Mouse (Mus musculus): ENCODE results near the gene Oaz1.

Gene Oaz1

DNA sequence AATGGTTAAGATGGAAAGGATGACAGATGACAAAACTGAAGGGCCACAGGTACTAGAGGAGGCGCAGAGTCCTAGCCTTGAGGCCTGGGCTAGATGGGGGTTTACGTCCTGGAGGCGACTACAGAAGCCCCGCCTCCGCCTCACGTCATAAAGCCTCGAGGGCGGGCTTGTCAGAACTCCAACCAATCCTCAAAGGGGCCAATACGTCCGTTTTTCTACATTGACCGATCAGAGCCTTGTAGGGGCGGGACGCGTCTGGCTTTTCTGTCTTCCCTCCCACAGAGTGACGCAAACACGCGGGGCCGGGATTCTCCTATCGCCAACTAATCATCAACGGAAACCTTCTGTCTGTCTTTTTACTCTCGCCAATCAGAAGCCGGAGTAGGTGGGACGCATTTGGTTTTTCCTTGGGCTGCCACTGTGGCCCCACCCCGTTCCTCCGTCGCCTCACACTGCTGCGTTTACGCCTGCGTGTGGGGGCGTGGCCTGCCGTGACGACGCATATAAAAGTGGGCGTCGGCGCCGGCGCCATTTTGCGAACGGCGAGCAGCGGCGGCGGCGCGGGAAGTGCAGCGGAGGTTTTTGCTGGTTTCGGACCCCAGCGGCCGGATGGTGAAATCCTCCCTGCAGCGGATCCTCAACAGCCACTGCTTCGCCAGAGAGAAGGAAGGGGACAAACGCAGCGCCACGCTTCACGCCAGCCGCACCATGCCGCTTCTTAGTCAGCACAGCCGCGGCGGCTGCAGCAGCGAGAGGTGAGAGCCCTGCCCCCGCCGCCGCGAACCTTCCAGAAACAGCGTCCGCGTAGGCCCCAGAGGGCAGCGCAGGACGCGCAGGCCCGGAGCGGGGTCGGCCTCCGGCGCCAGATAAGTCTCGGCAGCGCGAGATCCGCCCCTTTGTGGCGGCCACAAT is at the start of gene Oaz1:
Gene Oaz1 (plus strand): TSS at position 506 of the 912 bp plus-strand sequence.
- DNase-seq (ENCODE audit: low spot score), result peak; percentile 99

DNA sequence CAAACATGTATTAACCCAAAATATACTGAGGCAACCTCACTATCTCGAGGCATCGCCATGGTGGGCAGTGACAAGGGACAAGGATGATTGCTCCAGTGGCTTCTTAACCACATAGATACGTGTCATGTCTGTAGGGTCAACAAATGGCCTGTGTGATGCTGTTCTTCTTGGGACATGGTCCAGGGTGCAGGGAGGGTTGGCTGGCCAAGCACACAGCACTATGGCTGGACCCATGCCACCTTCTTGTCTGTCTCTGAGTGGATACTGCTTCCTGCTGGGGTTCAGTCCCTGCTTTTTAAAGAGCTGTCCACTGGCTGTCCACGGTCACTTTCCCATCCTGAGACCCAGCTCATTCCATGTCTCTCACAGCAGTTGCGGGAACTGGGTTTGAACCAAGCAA is 49.3 kb upstream of the Oaz1 start:
- no peak for DNase-seq (ENCODE audit: low spot score)

- DNase-seq (ENCODE audit: low spot score), result no peak
Observed at GRCm38 (mm10) chr10:80779565-80779964, 46.9 kb upstream of the Oaz1 start.

GRCm38 (mm10) chr10:80784302-80784701 is 42.2 kb upstream of the Oaz1 start:
- DNase-seq (ENCODE audit: low spot score), result no peak

DNA sequence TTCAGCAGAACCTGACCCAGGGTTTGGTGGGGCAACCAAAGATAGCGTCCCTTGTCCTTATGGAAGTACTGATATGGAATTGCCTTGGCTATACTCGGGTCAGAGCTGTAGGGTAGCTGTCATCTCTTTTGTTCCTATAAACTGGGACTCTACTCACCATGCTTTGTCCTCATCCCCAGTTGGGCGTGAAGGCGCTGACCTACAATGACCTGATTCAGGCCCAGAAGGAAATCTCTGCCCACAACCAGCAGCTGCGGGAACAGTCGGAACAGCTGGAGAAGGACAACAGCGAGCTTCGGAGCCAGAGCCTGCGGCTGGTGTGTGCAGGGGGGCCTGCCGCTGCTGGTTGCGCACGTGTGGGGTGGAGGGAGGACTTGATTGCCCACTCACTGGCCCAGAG is 41.6 kb upstream of the Oaz1 start:
- DNase-seq (ENCODE audit: low spot score), result no peak

DNA sequence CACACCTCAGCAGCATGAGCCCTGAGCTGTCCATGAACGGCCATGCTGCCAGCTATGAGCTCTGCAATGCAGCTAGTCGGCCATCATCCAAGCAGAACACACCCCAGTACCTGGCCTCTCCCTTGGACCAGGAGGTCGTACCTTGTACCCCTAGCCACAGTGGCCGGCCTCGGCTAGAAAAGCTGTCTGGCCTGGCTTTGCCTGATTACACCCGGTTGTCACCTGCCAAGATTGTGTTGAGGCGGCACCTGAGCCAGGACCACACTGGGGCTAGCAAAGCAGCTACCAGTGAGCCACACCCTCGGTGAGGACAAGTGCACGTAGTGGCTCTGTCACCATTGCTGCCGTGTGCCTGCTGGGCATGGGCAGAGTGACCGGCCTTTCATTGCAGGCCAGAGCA is 40.5 kb upstream of the Oaz1 start:
- no peak for DNase-seq (ENCODE audit: low spot score)

DNA sequence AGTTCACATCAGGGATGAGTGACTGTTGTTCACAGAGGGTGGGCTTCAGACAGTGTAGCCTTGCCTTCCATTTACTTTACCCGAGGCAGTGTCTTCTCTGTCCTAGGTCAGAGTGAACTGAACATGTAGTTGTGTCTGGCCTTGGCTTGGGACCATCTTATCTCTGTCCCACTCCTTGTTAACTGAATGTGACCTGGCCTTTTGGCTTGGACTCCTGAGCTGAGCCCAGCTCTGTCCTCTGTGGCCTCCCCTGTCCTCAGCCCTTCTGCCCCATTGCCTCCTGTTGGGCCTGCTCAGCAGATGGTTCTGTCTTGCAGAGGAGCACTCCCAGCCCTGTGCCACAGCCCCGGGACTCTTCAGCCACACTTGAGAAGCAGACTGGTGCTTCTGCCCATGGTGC is 38.9 kb upstream of the Oaz1 start:
- DNase-seq (ENCODE audit: low spot score), result no peak

DNA sequence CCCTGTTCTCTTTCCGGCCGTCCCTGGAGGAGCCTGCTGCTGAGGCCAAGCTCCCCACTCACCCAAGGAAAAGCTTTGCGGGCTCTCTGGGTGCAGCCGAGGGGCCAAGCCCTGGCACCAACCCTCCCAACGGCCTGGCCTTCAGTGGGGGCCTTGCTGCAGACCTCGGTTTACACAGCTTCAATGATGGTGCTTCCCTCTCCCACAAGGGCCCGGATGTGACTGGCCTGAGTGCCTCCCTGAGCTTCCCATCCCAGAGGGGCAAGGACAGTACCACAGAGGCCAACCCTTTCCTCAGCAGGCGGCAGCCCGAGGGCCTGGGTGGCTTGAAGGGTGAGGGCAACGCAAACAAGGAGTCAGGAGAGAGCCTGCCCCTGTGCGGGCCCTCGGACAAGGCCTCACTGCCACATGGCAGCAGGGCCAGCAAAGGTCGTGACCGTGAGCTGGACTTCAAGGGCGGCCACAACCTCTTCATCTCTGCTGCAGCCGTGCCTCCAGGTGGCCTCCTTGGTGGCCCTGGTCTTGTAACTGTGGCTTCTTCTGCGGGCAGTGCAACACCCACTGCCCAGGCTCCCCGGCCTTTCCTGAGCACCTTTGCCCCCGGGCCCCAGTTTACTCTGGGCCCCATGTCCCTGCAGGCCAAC is 35.6 kb upstream of the Oaz1 start:
- DNase-seq (ENCODE audit: low spot score), result no peak

DNA sequence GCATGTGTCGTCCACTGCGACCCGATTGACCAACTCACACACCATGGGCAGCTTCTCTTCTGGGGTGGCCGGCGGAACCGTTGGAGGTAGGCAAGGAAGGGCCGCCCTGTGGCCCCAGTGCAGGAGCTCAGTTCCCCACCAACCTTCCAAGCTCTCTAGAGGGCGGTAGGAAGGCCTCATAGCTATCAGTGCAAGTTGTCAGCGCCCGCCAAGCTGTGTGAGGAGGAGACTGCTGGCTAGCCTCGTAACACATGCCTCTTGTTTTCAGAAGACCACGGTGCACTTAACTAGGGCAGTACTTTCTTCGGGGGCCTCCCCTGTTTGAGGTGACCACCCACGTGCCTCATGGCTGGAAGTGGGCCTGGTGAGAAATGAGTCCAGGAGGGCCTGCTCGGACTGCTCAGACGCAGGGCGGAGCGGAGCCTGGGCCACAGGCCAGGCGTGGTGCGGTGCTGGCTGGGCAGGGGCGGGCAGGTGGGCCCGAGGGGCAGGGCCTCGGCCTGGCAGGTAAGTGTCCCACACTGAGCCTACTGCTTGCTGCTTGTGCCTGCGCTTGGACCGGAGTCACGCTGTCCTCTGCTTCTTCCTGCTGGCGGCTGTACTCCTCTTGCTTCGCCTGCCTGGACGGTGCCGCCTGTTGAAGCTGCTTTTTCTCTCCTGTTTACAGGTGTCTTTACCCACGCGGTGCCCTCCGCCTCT is 34.8 kb upstream of the Oaz1 start:
- DNase-seq (ENCODE audit: low spot score), result no peak

DNA sequence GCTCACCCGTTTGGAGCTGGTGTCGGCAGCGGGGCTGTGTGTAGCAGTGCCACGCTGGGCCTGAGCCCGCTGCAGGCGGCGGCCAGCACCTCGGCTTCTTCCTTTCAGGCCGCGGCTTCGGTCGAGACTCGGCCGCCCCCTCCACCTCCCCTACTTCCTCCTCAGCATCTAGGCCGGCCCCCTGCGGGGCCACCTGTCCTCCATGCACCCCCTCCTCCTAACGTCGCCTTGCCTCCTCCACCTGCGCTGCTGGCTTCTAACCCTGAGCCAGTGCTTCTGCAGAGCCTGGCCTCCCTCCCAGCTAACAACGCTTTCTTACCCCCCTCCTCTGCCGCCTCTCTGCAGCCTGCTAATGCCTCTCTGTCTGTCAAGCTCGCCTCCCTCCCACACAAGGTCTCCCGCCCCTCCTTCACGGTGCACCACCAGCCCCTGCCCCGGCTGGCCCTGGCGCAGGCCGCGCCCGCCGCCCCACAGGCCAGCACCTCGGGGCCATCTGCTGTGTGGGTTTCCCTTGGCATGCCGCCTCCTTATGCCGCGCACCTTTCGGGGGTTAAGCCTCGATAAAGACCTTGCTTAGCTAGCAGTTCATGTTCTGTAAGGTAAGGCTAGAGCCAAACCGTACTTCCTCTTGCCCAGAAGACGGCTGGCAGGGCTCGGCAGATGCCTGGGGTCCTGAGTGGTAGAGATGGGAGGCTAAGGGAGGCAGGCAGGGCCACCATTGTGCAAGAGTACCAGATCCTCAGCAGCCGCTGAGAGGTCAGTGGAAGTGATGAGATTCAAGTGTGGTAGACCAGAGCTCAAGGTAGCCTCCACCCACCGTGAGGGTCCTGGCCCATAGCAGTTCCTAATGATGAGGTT is 34.1 kb upstream of the Oaz1 start:
- DNase-seq (ENCODE audit: low spot score), result peak; percentile 74

DNA sequence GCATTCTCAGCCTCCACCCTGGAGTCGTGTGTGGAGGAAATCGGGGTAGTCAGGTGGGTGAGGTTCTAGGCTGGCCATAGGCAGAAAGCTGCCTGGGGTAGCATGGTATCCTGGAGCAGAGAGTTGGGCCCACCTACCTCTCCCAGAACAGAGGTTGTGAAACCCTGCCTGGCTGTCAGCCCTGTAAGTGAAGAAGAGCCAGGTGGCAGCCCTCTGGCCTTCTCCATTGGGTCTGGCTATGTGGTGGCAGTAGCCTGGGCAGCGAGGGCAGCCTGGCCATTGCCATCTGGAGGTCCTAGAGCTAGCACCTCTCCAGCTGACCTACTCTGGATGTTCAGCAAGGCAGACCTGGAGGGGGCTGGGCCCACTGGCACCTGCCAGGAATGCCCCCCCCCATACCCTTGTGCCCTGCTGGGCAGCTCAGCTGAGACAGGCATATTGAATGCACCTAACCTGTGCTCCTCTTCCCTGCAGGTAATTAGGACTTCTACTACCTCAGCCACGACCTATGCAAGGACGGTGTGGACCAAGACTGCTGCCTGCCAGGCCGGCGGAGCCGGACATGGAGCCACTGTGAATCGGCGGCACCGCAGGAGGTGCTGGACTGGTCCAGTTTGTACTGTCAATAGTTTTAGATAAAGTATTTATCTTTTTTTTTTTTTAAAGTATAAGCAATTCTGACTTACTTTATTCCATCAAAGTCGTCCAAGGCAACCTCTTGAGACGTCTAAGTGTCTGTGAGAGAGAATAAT is 33.2 kb upstream of the Oaz1 start:
- peak; percentile 61 for DNase-seq (ENCODE audit: low spot score)

GRCm38 (mm10) chr10:80793803-80794202 is 32.7 kb upstream of the Oaz1 start:
- DNase-seq (ENCODE audit: low spot score), result no peak

DNA sequence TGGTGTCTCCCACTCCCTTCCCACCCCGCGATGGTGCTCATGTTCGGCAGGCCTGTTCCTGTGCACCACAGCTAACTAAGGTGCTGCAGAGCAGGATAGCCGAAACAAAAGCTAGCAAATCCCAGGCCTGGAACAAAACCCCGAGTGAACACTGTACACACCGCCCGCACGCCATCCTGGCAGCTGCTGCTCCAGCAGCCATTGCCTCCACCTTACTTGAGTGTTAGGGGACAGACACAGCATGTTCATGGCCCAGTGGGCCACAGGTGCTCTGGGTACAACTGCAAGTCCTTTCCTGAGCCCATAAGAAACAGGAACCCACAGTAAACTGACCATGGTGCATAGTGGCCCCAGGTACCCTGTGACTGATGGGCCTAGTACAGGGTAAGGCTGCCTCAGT is 31.7 kb upstream of the Oaz1 start:
- no peak for DNase-seq (ENCODE audit: low spot score)

GRCm38 (mm10) chr10:80796307-80796848 is 30.1 kb upstream of the Oaz1 start:
- peak; percentile 23 for DNase-seq (ENCODE audit: low spot score)

- DNase-seq (ENCODE audit: low spot score), result no peak
Observed at GRCm38 (mm10) chr10:80797186-80798149, 29.0 kb upstream of the Oaz1 start.

DNA sequence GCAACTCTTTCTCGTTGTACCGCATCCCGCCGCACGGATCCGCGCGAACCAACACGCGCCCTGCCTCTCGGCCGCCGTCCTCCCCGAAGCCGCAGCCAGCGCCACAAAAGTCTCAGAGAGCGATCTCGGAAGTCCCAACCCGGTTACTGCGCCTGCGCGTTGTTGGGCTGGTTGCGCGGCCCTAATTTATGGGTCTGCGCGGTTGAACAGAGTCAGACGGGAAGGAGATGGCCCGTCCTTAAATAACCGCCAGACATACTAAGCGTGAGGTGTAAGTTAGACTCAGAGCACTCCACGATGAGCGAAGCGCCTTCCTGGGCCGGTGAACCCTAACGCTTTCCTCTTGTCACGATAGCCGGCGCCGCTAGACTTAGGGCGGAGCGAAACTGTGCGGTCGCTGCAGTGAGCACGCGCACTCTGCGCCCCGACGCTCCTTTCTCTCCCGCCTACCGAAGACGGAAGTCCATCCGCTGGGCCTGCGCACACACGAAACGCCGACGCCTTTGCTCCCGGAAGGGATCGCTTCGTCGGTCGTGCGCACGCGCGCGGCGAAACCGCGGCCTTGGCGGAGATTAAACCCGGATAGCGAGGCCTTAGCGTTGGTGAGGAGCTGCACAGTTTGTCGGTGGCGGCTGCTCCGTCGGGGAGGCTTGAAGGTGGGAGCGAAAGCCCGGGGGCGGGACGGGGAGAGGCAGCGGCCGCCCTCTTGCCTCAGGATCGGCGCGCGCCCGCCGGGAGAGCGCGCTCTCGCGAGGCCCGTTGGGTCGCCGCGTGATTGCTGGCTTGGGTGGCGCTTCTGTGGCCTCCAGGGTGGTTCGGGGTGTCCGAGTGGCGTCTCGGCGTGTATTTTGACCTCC is 28.1 kb upstream of the Oaz1 start, which contains the start of the genes Sf3a2 and Plekhj1:
Gene Sf3a2 (plus strand): TSS at position 49 of the 857 bp plus-strand sequence.
Gene Plekhj1 (minus strand): TSS at position 477 of the 857 bp plus-strand sequence.
- peak; percentile 98 for DNase-seq (ENCODE audit: low spot score)

DNA sequence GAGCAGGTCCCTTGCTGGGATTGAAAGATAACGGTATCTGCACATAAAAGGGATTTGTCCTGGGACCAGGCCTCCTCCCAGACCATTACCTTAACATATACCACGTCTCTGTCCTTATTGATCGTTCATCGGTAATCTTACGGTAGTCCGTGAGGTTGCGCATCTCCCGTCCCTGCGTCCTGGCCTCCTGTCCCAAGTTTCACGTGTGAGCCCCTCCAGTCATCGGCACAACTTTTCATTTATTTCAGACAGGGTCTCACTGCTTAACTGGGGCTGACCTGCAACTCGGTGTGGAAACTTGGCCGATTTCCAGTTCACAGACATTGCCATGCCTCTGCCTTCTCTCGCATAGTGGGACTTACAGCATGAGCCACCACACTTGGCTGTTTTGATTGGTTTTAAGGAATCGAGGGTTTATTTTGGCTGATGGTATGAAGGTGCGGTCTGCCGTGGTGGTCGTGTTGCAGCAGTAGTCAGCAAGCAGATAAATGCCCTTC is 27.3 kb upstream of the Oaz1 start:
- peak; percentile 56 for DNase-seq (ENCODE audit: low spot score)

DNA sequence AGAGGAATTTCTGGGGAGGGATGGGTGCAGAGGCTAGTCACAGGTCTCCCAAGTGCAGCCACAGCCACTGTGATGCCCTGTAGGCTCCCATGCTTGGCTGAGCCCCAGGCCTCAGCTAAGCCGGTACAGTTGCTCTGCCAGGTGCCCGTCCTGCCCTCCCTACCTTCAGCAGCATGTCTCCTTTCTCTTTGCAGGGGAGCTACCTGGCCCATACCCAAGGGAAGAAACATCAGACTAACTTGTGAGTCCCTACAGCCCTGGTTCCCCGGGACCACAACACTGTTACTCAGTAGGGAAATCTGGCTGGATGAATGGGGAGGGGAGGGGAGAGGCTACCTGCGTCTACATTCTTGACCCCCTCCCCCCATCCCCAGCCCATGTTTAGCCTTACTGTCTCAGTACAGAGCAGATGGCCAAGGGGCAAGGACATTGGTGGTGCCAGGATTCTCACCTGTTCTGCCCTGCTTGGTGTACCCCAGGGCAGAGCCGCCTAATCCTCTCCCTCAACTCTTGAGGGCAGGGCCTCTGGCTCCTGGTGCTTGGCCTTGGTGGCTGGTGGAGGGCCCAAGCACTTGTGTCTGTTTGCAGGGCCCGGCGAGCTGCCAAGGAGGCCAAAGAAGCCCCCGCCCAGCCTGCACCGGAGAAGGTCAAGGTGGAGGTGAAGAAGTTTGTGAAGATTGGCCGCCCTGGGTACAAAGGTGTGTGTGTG is 24.1 kb upstream of the Oaz1 start:
- DNase-seq (ENCODE audit: low spot score), result no peak

Measured in MN1 (cell line).